28 mouse cellular contexts compared by ENCODE assay signal in genomic region chr7:6666726-6667125, GRCm38 (mm10). TPM values are rescaled to one million over a fixed set of nuclear protein-coding genes. Genes with fewer than 3 reads are reported as not detected.
DNase-seq lines count a peak whose midpoint lies in the region; ATAC-seq lines count a peak whose summit lies in the region.
"Had no signal": no experiment of that assay in that cellular context is flagged by ENCODE, and none has a peak within 500 bp of the region (broad histone marks: within the 10 kb centered on the region; RNA-seq: fewer than 3 reads in every experiment).

No protein-coding gene starts in this region.

- intact Hi-C loops in heart, postnatal 25 days (cut with DNase I), result no loop called here

- peak overlapping the region; percentile 29; the same call in 1 of the 2 replicates for H3K27ac ChIP-seq in heart, embryonic 10.5 days
- peak overlapping the region; percentile 54 for H3K27ac ChIP-seq in heart, embryonic 16.5 days (ENCODE audit: low read length)
- H3K27ac ChIP-seq: embryonic facial prominence, embryonic 12.5 days; hindbrain, postnatal 0 days; limb, embryonic 15.5 days; liver, embryonic 14.5 days; neural tube, embryonic 12.5 days had no signal

- H3K4me3 ChIP-seq in heart, embryonic 10.5 days, result no peak overlapping the region
- H3K4me3 ChIP-seq in heart, embryonic 16.5 days (ENCODE audit: low read length), result no peak overlapping the region
- H3K4me3 ChIP-seq: embryonic facial prominence, embryonic 12.5 days; limb, embryonic 15.5 days; megakaryocyte, embryonic 14.5 days; neural tube, embryonic 12.5 days had no signal

- no peak overlapping the region for H3K9ac ChIP-seq in heart, embryonic 16.5 days (ENCODE audit: low read length)
- H3K9ac ChIP-seq: embryonic facial prominence, embryonic 12.5 days; forebrain, postnatal 0 days; limb, embryonic 15.5 days; liver, embryonic 14.5 days; lung, embryonic 14.5 days; neural tube, embryonic 12.5 days had no signal

- no peaks in the 10 kb centered on the region for H3K9me3 ChIP-seq in heart, embryonic 10.5 days
- H3K9me3 ChIP-seq in heart, embryonic 16.5 days (replicated peaks; ENCODE audit: control insufficient read depth, low read length), result no peaks in the 10 kb centered on the region
- H3K9me3 ChIP-seq: G1E; limb, embryonic 15.5 days; neural tube, embryonic 12.5 days had no signal

- H3K36me3 ChIP-seq in heart, embryonic 10.5 days, result no peaks in the 10 kb centered on the region
- H3K36me3 ChIP-seq in heart, embryonic 16.5 days (ENCODE audit: control insufficient read depth, insufficient read depth), result no peaks in the 10 kb centered on the region
- H3K36me3 ChIP-seq: embryonic facial prominence, embryonic 12.5 days; G1E; limb, embryonic 15.5 days; neural tube, embryonic 12.5 days had no signal

- H3K4me2 ChIP-seq in heart, embryonic 16.5 days (ENCODE audit: low read depth, low read length), result no peak overlapping the region
- H3K4me2 ChIP-seq: embryonic facial prominence, embryonic 12.5 days; limb, embryonic 15.5 days; lung, embryonic 14.5 days; neural tube, embryonic 12.5 days had no signal

- H3K4me1 ChIP-seq in heart, embryonic 10.5 days, result peaks cover 7% of the 10 kb centered on the region; the same call in 1 of the 2 replicates
- peaks cover 4% of the 10 kb centered on the region for H3K4me1 ChIP-seq in heart, embryonic 16.5 days (ENCODE audit: control insufficient read depth, insufficient read depth, low read length)
- H3K4me1 ChIP-seq: embryonic facial prominence, embryonic 12.5 days; limb, embryonic 15.5 days; megakaryocyte, embryonic 14.5 days; neural tube, embryonic 12.5 days had no signal

- WGBS in heart, embryonic 10.5 days, result 52% methylated on average over 3 of the region's 3 CpGs
- WGBS in heart, embryonic 16.5 days, result 35% methylated on average over 3 of the region's 3 CpGs

- peak; percentile 26 to 49 for DNase-seq in heart, adult 18-20 months
- DNase-seq in heart, postnatal 25 days (ENCODE audit: low spot score), result no peak
- DNase-seq in heart, embryonic 10.5 days (ENCODE audit: low spot score), result peak; percentile 74
- no peak for DNase-seq in gastrocnemius, postnatal 10 days
- no peak for DNase-seq in thymus, postnatal 14 days
- DNase-seq in kidney, postnatal 25 days, result no peak
- DNase-seq: B cell, adult 2 months; cerebellum, adult 18-20 months; cerebellum, postnatal 14 days; forebrain, postnatal 0 days; gastrocnemius, postnatal 36 days; kidney, postnatal 36 days; left cerebral cortex, postnatal 4 days; lung, embryonic 14.5 days; midbrain, embryonic 14.5 days; right cerebral cortex, postnatal 14 days; spleen, adult 18-20 months had no signal

- no peaks in the 10 kb centered on the region for H3K27me3 ChIP-seq in heart, embryonic 10.5 days (ENCODE audit: insufficient read depth, poor library complexity, severe bottlenecking)
- no peaks in the 10 kb centered on the region for H3K27me3 ChIP-seq in heart, embryonic 16.5 days (ENCODE audit: control insufficient read depth, insufficient read depth, low read length)
- H3K27me3 ChIP-seq: CH12.LX; embryonic facial prominence, embryonic 12.5 days; limb, embryonic 15.5 days; megakaryocyte, embryonic 14.5 days; neural tube, embryonic 12.5 days; Patski had no signal

- ATAC-seq in heart, embryonic 16.5 days (replicated peaks; ENCODE audit: extremely low read depth, insufficient read depth, low FRiP score), result peak; percentile 80; the same call in 1 of the 2 replicates
- ATAC-seq: forebrain, postnatal 0 days; hindbrain, postnatal 0 days; intestine, embryonic 16.5 days; Patski had no signal

RNA-seq across cellular contexts. Expression of gene Zim1, which starts 29.5 kb away (rescaled TPM):
- 1 to 10 TPM; 3.4 to 4.8 TPM for total RNA-seq in heart, adult 18-20 months (2021)
- total RNA-seq in heart, postnatal 25 days (2021), result 1 to 10 TPM; 5.6 to 6.0 TPM
- polyA plus RNA-seq in heart, embryonic 10.5 days (2016; fragmentation: Nextera tagmentation; extraction: Ambion mirVana), result 9.4 and 17.2 TPM in 2 replicates
- 6.6 and 11.6 TPM in 2 replicates for polyA plus RNA-seq in heart, embryonic 16.5 days (2015; fragmentation: Nextera tagmentation; extraction: Ambion mirVana)
- total RNA-seq in gastrocnemius, postnatal 10 days (2021), result 100 to 1,000 TPM; 112 to 137 TPM
- total RNA-seq: CH12.LX had no signal
- polyA plus RNA-seq: G1E had no signal

Comparison
In these comparisons a context has a peak if more than half of its experiments do, and no peak if none do; other contexts are left out.
1. DNase-seq: peak in heart, adult 18-20 months (2 of 2) and heart, embryonic 10.5 days (single experiment); none in heart, postnatal 25 days (single experiment), gastrocnemius, postnatal 10 days (single experiment), thymus, postnatal 14 days (single experiment) and kidney, postnatal 25 days (0 of 2).
2. RNA of gene Zim1, which starts 29.5 kb away (total RNA-seq): 112 to 137 TPM in gastrocnemius, postnatal 10 days; 5.6 to 6.0 TPM in heart, postnatal 25 days and 3.4 to 4.8 TPM in heart, adult 18-20 months; every median in the first group is over 10 times any median in the second.